Mouse (Mus musculus): ENCODE results near the gene Slc12a9. TPM values are rescaled to one million over a fixed set of nuclear protein-coding genes. Genes with fewer than 3 reads are reported as not detected.

Gene Slc12a9
- total RNA-seq, 2 experiments from 2014 or later: 2.7 to 3.0 TPM

Small RNAs within 50 kb of the gene (microRNA-seq; reads per million reads assigned to microRNA genes)
- gene Mir7036 (not detected), gene Mir8116 (not detected)

Other genes with a start within 250 kb of the Slc12a9 start
- gene Trim56, start 217.4 kb downstream of the Slc12a9 start, total RNA-seq (2021): 10 to 100 TPM; 18.0 to 22.0 TPM
- gene Muc3, start 184.3 kb downstream of the Slc12a9 start, total RNA-seq (2021): not detected
- under 1 TPM; 0.26 to 0.31 TPM for gene Muc3a, start 121.2 kb downstream of the Slc12a9 start, total RNA-seq (2021)
- gene Ache, start 46.1 kb downstream of the Slc12a9 start, total RNA-seq (2021): 1 to 10 TPM; 1.4 to 2.2 TPM
- gene Ufsp1, start 39.0 kb downstream of the Slc12a9 start, total RNA-seq (2021): 1 to 10 TPM; 8.3 to 8.7 TPM
- gene Srrt, start 25.9 kb downstream of the Slc12a9 start, total RNA-seq (2021): 10 to 100 TPM; 67.1 to 67.7 TPM
- gene Trip6, start 19.2 kb downstream of the Slc12a9 start, total RNA-seq (2021): 10 to 100 TPM; 10.8 to 13.3 TPM
- 10 to 100 TPM; 52.5 to 64.2 TPM for gene Ephb4, start 16.5 kb upstream of the Slc12a9 start, total RNA-seq (2021)
- gene Zan, start 143.5 kb upstream of the Slc12a9 start, total RNA-seq (2021): not detected
- 10 to 100 TPM; 14.8 to 15.3 TPM for gene Pop7, start 168.9 kb upstream of the Slc12a9 start, total RNA-seq (2021)
- gene Gigyf1, start 185.0 kb upstream of the Slc12a9 start, total RNA-seq (2021): 10 to 100 TPM; 28.6 to 29.1 TPM
- not detected for gene Epo, start 199.6 kb upstream of the Slc12a9 start, total RNA-seq (2021)
- gene Gnb2, start 199.9 kb upstream of the Slc12a9 start, total RNA-seq (2021): 100 to 1,000 TPM; 245 to 246 TPM
- gene Actl6b, start 219.9 kb upstream of the Slc12a9 start, total RNA-seq (2021): not detected
- gene Tfr2, start 236.2 kb upstream of the Slc12a9 start, total RNA-seq (2021): under 1 TPM in 1 of 2 experiments, not detected in 1; 0.08 TPM